Mouse (Mus musculus) gastrocnemius, postnatal 36 days (tissue): Measurements from ENCODE around the gene Zbtb4. TPM values are rescaled to one million over a fixed set of nuclear protein-coding genes. Genes with fewer than 3 reads are reported as not detected.

Experiments
- DNase-seq, 2 experiments: peaks; one replicate each; pipeline ENCODE4 v3.0.0; 2022
- intact Hi-C: fragments of 180-260 bp; cut with DNase I; formaldehyde crosslinking; loops from one replicate; pipeline ENCODE4 v1.15.1; 2025
- total RNA-seq, 2 experiments: library from RNA; stranded (reverse); gene quantifications; 2 replicates each; pipeline ENCODE4 v1.2.3; 2021

The Zbtb4 gene
- total RNA-seq, 2 experiments from 2014 or later, result 24.3 to 26.2 TPM

GRCm38 (mm10) chr11:69823456-69823855 is 57.7 kb downstream of the Zbtb4 start:
- intact Hi-C loops, result no loop called here
- no peak for DNase-seq

GRCm38 (mm10) chr11:69828832-69829231 is 63.1 kb downstream of the Zbtb4 start:
- intact Hi-C loops, result no loop called here
- DNase-seq, result no peak

GRCm38 (mm10) chr11:69833554-69833953 is 67.8 kb downstream of the Zbtb4 start:
- intact Hi-C loops, result no loop called here
- no peak for DNase-seq

Other genes starting within 250 kb of the Zbtb4 start
- under 1 TPM; 0.13 to 0.27 TPM for gene Dnah2, start 216.8 kb upstream of the Zbtb4 start, total RNA-seq
- gene Efnb3, start 205.7 kb upstream of the Zbtb4 start, total RNA-seq, result under 1 TPM; 0.23 to 0.62 TPM
- 1 to 10 TPM; 2.6 to 2.8 TPM for gene Wrap53, start 185.7 kb upstream of the Zbtb4 start, total RNA-seq
- gene Trp53, start 185.6 kb upstream of the Zbtb4 start, total RNA-seq, result 10 to 100 TPM; 10.7 to 15.8 TPM
- 100 to 1,000 TPM; 380 to 461 TPM for gene Atp1b2, start 160.0 kb upstream of the Zbtb4 start, total RNA-seq
- not detected for gene Shbg, start 148.0 kb upstream of the Zbtb4 start, total RNA-seq
- gene Sat2, start 143.9 kb upstream of the Zbtb4 start, total RNA-seq, result 1 to 10 TPM; 3.0 to 3.2 TPM
- gene Fxr2, start 132.9 kb upstream of the Zbtb4 start, total RNA-seq, result 10 to 100 TPM; 77.7 to 91.9 TPM
- not detected for gene Sox15, start 110.6 kb upstream of the Zbtb4 start, total RNA-seq
- 1 to 10 TPM; 8.0 to 8.3 TPM for gene Mpdu1, start 103.3 kb upstream of the Zbtb4 start, total RNA-seq
- 1 to 10 TPM; 2.6 to 3.2 TPM for gene Cd68, start 99.8 kb upstream of the Zbtb4 start, total RNA-seq
- 100 to 1,000 TPM in 1 of 2 experiments, 10 to 100 TPM in 1; 74.1 to 103 TPM for gene Eif4a1, start 93.5 kb upstream of the Zbtb4 start, total RNA-seq
- 10 to 100 TPM; 22.7 TPM for gene Senp3, start 83.8 kb upstream of the Zbtb4 start, total RNA-seq
- under 1 TPM; 0.39 to 0.92 TPM for gene Tnfsf13, start 80.1 kb upstream of the Zbtb4 start, total RNA-seq
- 10 to 100 TPM in 1 of 2 experiments, 1 to 10 TPM in 1; 8.6 to 10.4 TPM for gene Tnfsf12, start 70.1 kb upstream of the Zbtb4 start, total RNA-seq
- 1 to 10 TPM; 1.3 to 1.5 TPM for gene Tnfsfm13, start 69.8 kb upstream of the Zbtb4 start, total RNA-seq
- 10 to 100 TPM; 28.7 to 29.2 TPM for gene Polr2a, start 7.3 kb upstream of the Zbtb4 start, total RNA-seq
- gene Slc35g3, start 3.9 kb upstream of the Zbtb4 start, total RNA-seq, result not detected
- 10 to 100 TPM; 29.2 to 33.1 TPM for gene Chrnb1, start 30.0 kb downstream of the Zbtb4 start, total RNA-seq
- 1 to 10 TPM; 4.6 to 4.8 TPM for gene Fgf11, start 35.9 kb downstream of the Zbtb4 start, total RNA-seq
- under 1 TPM; 0.12 to 0.20 TPM for gene Tmem102, start 39.7 kb downstream of the Zbtb4 start, total RNA-seq
- not detected for gene Gm39566, start 49.4 kb downstream of the Zbtb4 start, total RNA-seq
- gene Spem2, start 52.6 kb downstream of the Zbtb4 start, total RNA-seq, result not detected
- not detected for gene Spem1, start 56.3 kb downstream of the Zbtb4 start, total RNA-seq
- gene Nlgn2, start 71.9 kb downstream of the Zbtb4 start, total RNA-seq, result 1 to 10 TPM; 2.4 to 2.9 TPM
- 100 to 1,000 TPM; 104 to 140 TPM for gene Tmem256, start 72.6 kb downstream of the Zbtb4 start, total RNA-seq
- gene Plscr3, start 80.5 kb downstream of the Zbtb4 start, total RNA-seq, result 10 to 100 TPM; 10.6 to 11.2 TPM
- gene Tnk1, start 92.8 kb downstream of the Zbtb4 start, total RNA-seq, result not detected
- not detected for gene Tmem95, start 112.1 kb downstream of the Zbtb4 start, total RNA-seq
- gene Kctd11, start 115.5 kb downstream of the Zbtb4 start, total RNA-seq, result 1 to 10 TPM; 1.3 to 1.5 TPM
- 1 to 10 TPM in 1 of 2 experiments, under 1 TPM in 1; 0.27 to 1.1 TPM for gene Acap1, start 129.6 kb downstream of the Zbtb4 start, total RNA-seq
- under 1 TPM in 1 of 2 experiments, not detected in 1; 0.59 TPM for gene 2810408A11Rik, start 135.1 kb downstream of the Zbtb4 start, total RNA-seq
- 10 to 100 TPM; 22.9 to 23.1 TPM for gene Neurl4, start 135.2 kb downstream of the Zbtb4 start, total RNA-seq
- 10 to 100 TPM; 33.9 to 42.5 TPM for gene Gps2, start 148.0 kb downstream of the Zbtb4 start, total RNA-seq
- gene Eif5a, start 156.0 kb downstream of the Zbtb4 start, total RNA-seq, result 100 to 1,000 TPM; 402 to 432 TPM
- gene Ybx2, start 169.9 kb downstream of the Zbtb4 start, total RNA-seq, result 10 to 100 TPM in 1 of 2 experiments, 1 to 10 TPM in 1; 5.4 to 10.6 TPM
- gene Slc2a4, start 182.3 kb downstream of the Zbtb4 start, total RNA-seq, result 100 to 1,000 TPM; 382 to 407 TPM
- not detected for gene Cldn7, start 198.9 kb downstream of the Zbtb4 start, total RNA-seq
- gene Ctdnep1, start 215.2 kb downstream of the Zbtb4 start, total RNA-seq, result 100 to 1,000 TPM; 171 to 246 TPM
- 10 to 100 TPM; 29.0 to 34.6 TPM for gene Elp5, start 216.6 kb downstream of the Zbtb4 start, total RNA-seq
- 100 to 1,000 TPM; 142 to 178 TPM for gene Gabarap, start 225.2 kb downstream of the Zbtb4 start, total RNA-seq
- gene Phf23, start 229.9 kb downstream of the Zbtb4 start, total RNA-seq, result 10 to 100 TPM; 12.6 to 16.5 TPM
- 1 to 10 TPM; 3.3 to 4.6 TPM for gene Dvl2, start 234.7 kb downstream of the Zbtb4 start, total RNA-seq
- 100 to 1,000 TPM; 320 to 384 TPM for gene Acadvl, start 249.5 kb downstream of the Zbtb4 start, total RNA-seq